Comparison of ENCODE assay signal across 8 mouse cellular contexts in the genomic region with DNA sequence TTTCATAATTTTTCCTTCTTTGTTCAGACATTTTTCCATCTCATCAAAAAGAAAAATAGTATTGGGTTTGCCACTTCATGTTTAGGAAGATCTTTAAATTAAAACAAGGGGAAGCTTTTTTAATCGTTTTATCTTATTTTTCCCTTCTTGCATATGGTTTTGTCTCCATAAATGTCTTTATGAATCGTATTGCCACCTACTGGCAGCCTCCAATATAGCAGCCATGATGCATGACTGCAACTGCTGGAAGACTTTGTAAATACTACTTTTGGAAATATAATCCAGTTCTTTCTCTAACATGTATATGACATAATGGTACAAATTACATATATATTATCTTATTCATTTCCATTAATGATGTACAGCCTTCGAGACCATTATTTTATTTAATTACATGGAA.
DNase-seq lines count a peak whose midpoint lies in the region; ATAC-seq and TF ChIP-seq lines count a peak whose summit lies in the region.

No protein-coding gene starts in this region.

- no peak overlapping the region for H3K9ac ChIP-seq in heart, postnatal 0 days (replicated peaks; ENCODE audit: low read depth, low read length)
- no peak overlapping the region for H3K9ac ChIP-seq in stomach, postnatal 0 days (ENCODE audit: low read length)

- peak; percentile 41 for DNase-seq in heart, postnatal 0 days (ENCODE audit: low spot score)
- DNase-seq in heart, adult 11 months = no peak
- DNase-seq in ES-CJ7 (ENCODE audit: low read depth, low spot score) = peak; percentile 28
- DNase-seq in c-Kit-positive CD71-positive TER-119-negative erythroid progenitor cells, embryonic 14.5 days (ENCODE audit: low read depth) = peak; percentile 13
- peak; percentile 61 for DNase-seq in gastrocnemius, postnatal 10 days
- peak; percentile 76 to 77 for DNase-seq in layer of hippocampus, postnatal 10 days (ENCODE audit: low spot score in 2 of 2)
- DNase-seq in lung, postnatal 25 days (ENCODE audit: low spot score) = peak; percentile 44
- peak; percentile 68 for DNase-seq in stomach, postnatal 0 days (ENCODE audit: low spot score)

- no peak for TF ChIP-seq EP300 in heart, postnatal 0 days (IDR thresholded peaks at IDR 0.05; ENCODE audit: low read depth)
- no peak for TF ChIP-seq EP300 in stomach, postnatal 0 days (optimal IDR thresholded peaks at IDR 0.05)

- no peaks in the 10 kb centered on the region for H3K27me3 ChIP-seq in heart, postnatal 0 days (ENCODE audit: control insufficient read depth, insufficient read depth, low read length)
- no peaks in the 10 kb centered on the region for H3K27me3 ChIP-seq in stomach, postnatal 0 days (ENCODE audit: control insufficient read depth, insufficient read depth, low read length)

- no peaks in the 10 kb centered on the region for H3K36me3 ChIP-seq in heart, postnatal 0 days (replicated peaks; ENCODE audit: control insufficient read depth, insufficient read depth, low read length)
- H3K36me3 ChIP-seq in stomach, postnatal 0 days (ENCODE audit: control insufficient read depth, insufficient read depth, low read length) = no peaks in the 10 kb centered on the region

- no peak for ATAC-seq in heart, postnatal 0 days (ENCODE audit: insufficient read depth, low read depth)
- ATAC-seq in stomach, postnatal 0 days (ENCODE audit: low FRiP score, low TSS enrichment) = no peak

- peak; percentile 83 for TF ChIP-seq CTCF in heart, postnatal 0 days (IDR thresholded peaks at IDR 0.05; ENCODE audit: low read depth)
- TF ChIP-seq CTCF in stomach, postnatal 0 days (IDR thresholded peaks at IDR 0.05; ENCODE audit: low read depth) = peak; percentile 87

- H3K4me1 ChIP-seq in heart, postnatal 0 days (ENCODE audit: control insufficient read depth, insufficient read depth) = no peaks in the 10 kb centered on the region
- no peaks in the 10 kb centered on the region for H3K4me1 ChIP-seq in stomach, postnatal 0 days (replicated peaks; ENCODE audit: control insufficient read depth, insufficient read depth)

- no peak overlapping the region for H3K4me3 ChIP-seq in heart, postnatal 0 days (ENCODE audit: low read depth, low read length)
- no peak overlapping the region for H3K4me3 ChIP-seq in stomach, postnatal 0 days (ENCODE audit: low read depth, low read length)

- WGBS in heart, postnatal 0 days = 7% methylated on average over 3 of the region's 3 CpGs
- 7% methylated on average over 3 of the region's 3 CpGs for WGBS in stomach, postnatal 0 days

- H3K9me3 ChIP-seq in heart, postnatal 0 days (replicated peaks; ENCODE audit: control insufficient read depth, low read length) = no peaks in the 10 kb centered on the region
- H3K9me3 ChIP-seq in stomach, postnatal 0 days (ENCODE audit: control insufficient read depth, low read length) = no peaks in the 10 kb centered on the region

- H3K27ac ChIP-seq in heart, postnatal 0 days (ENCODE audit: low read depth) = no peak overlapping the region
- H3K27ac ChIP-seq in stomach, postnatal 0 days (replicated peaks) = no peak overlapping the region

- no peak overlapping the region for H3K4me2 ChIP-seq in heart, postnatal 0 days (ENCODE audit: low read depth, low read length)
- no peak overlapping the region for H3K4me2 ChIP-seq in stomach, postnatal 0 days (replicated peaks; ENCODE audit: low read depth)
